Mouse (Mus musculus) 416B (cell line): ENCODE results near the gene Tpsg1.

Source experiments
- DNase-seq: peaks from one replicate; pipeline ENCODE4 v3.0.0; 2011; ENCODE audit warnings: low read depth

Tpsg1 gene

GRCm38 (mm10) chr17:25368973-25369372 lies at the start of gene Tpsg1:
TSS of gene Tpsg1 (plus strand) at chr17:25369273.
- DNase-seq: no peak

GRCm38 (mm10) chr17:25320819-25321218 lies 48.3 kb upstream of the Tpsg1 start:
- DNase-seq: no peak

GRCm38 (mm10) chr17:25322930-25323329 lies 46.1 kb upstream of the Tpsg1 start:
- DNase-seq: no peak

- peak; percentile 69 for DNase-seq
Observed at GRCm38 (mm10) chr17:25332321-25332720, 36.8 kb upstream of the Tpsg1 start.

GRCm38 (mm10) chr17:25333943-25334342 lies 35.1 kb upstream of the Tpsg1 start:
- peak; percentile 61 for DNase-seq

- DNase-seq: no peak
Observed at GRCm38 (mm10) chr17:25338218-25338617, 30.9 kb upstream of the Tpsg1 start.

GRCm38 (mm10) chr17:25340003-25340402 lies 29.1 kb upstream of the Tpsg1 start:
- DNase-seq: no peak

GRCm38 (mm10) chr17:25341490-25341889 lies 27.6 kb upstream of the Tpsg1 start:
- no peak for DNase-seq

- peak; percentile 13 for DNase-seq
Observed at GRCm38 (mm10) chr17:25345462-25345861, 23.6 kb upstream of the Tpsg1 start, which contains the start of gene Tpsab1. TSS of gene Tpsab1 (minus strand) at chr17:25345562.

GRCm38 (mm10) chr17:25361291-25361690 lies 7.8 kb upstream of the Tpsg1 start:
- no peak for DNase-seq

- DNase-seq: peak; percentile 31
Observed at GRCm38 (mm10) chr17:25363726-25364125, 5.3 kb upstream of the Tpsg1 start.

- no peak for DNase-seq
Observed at GRCm38 (mm10) chr17:25366005-25366404, 3.1 kb upstream of the Tpsg1 start, which contains the start of gene Tpsb2. TSS of gene Tpsb2 (plus strand) at chr17:25366305.

GRCm38 (mm10) chr17:25372491-25372890 lies 3.4 kb downstream of the Tpsg1 start:
- DNase-seq: peak; percentile 14

GRCm38 (mm10) chr17:25374011-25374410 lies 4.9 kb downstream of the Tpsg1 start:
- no peak for DNase-seq

- no peak for DNase-seq
Observed at GRCm38 (mm10) chr17:25394526-25394925, 25.5 kb downstream of the Tpsg1 start.

GRCm38 (mm10) chr17:25397804-25398519 lies 28.9 kb downstream of the Tpsg1 start:
- DNase-seq: peak; percentile 64

- no peak for DNase-seq
Observed at GRCm38 (mm10) chr17:25398520-25398838, 29.4 kb downstream of the Tpsg1 start.

- peak; percentile 24 for DNase-seq
Observed at GRCm38 (mm10) chr17:25400443-25400842, 31.4 kb downstream of the Tpsg1 start.

- DNase-seq: no peak
Observed at GRCm38 (mm10) chr17:25401491-25401890, 32.4 kb downstream of the Tpsg1 start.

GRCm38 (mm10) chr17:25402224-25402623 lies 33.2 kb downstream of the Tpsg1 start:
- DNase-seq: no peak

GRCm38 (mm10) chr17:25404190-25404589 lies 35.1 kb downstream of the Tpsg1 start:
- no peak for DNase-seq

GRCm38 (mm10) chr17:25405224-25405895 lies 36.3 kb downstream of the Tpsg1 start:
- no peak for DNase-seq

GRCm38 (mm10) chr17:25406011-25406441 lies 37.0 kb downstream of the Tpsg1 start:
- no peak for DNase-seq

- DNase-seq: no peak
Observed at GRCm38 (mm10) chr17:25407352-25407751, 38.3 kb downstream of the Tpsg1 start.
